Mouse (Mus musculus) ES-CJ7 (cell line): Measurements from ENCODE around the gene Sidt1.

Source experiments
- DNase-seq: peaks from one replicate; pipeline ENCODE4 v3.0.0; 2011; ENCODE audit warnings: low read depth, low spot score

The Sidt1 gene

GRCm38 (mm10) chr16:44303822-44304221 lies 29.2 kb downstream of the Sidt1 start:
- no peak for DNase-seq

- no peak for DNase-seq
Observed at GRCm38 (mm10) chr16:44302126-44302892, 30.7 kb downstream of the Sidt1 start.

- peak; percentile 77 for DNase-seq
Observed at GRCm38 (mm10) chr16:44299438-44300093, 33.4 kb downstream of the Sidt1 start.

GRCm38 (mm10) chr16:44293960-44294359 lies 39.0 kb downstream of the Sidt1 start:
- DNase-seq, result no peak

- DNase-seq, result peak; percentile 28
Observed at GRCm38 (mm10) chr16:44292681-44293080, 40.3 kb downstream of the Sidt1 start.

GRCm38 (mm10) chr16:44289004-44289648 lies 43.9 kb downstream of the Sidt1 start:
- no peak for DNase-seq

GRCm38 (mm10) chr16:44287356-44287950 lies 45.5 kb downstream of the Sidt1 start:
- no peak for DNase-seq

GRCm38 (mm10) chr16:44282614-44283325 lies 50.2 kb downstream of the Sidt1 start:
- no peak for DNase-seq

- no peak for DNase-seq
Observed at GRCm38 (mm10) chr16:44282036-44282435, 51.0 kb downstream of the Sidt1 start.

- peak; percentile 91 for DNase-seq
Observed at GRCm38 (mm10) chr16:44280806-44281205, 52.2 kb downstream of the Sidt1 start.

GRCm38 (mm10) chr16:44277212-44277611 lies 55.8 kb downstream of the Sidt1 start:
- no peak for DNase-seq

- DNase-seq, result no peak
Observed at GRCm38 (mm10) chr16:44271371-44272038, 61.5 kb downstream of the Sidt1 start.

GRCm38 (mm10) chr16:44270606-44271005 lies 62.4 kb downstream of the Sidt1 start:
- no peak for DNase-seq

GRCm38 (mm10) chr16:44269578-44269977 lies 63.4 kb downstream of the Sidt1 start:
- no peak for DNase-seq

GRCm38 (mm10) chr16:44268541-44269215 lies 64.3 kb downstream of the Sidt1 start:
- DNase-seq, result no peak

- no peak for DNase-seq
Observed at GRCm38 (mm10) chr16:44265562-44265961, 67.4 kb downstream of the Sidt1 start.

GRCm38 (mm10) chr16:44264916-44265315 lies 68.1 kb downstream of the Sidt1 start:
- DNase-seq, result no peak

- DNase-seq, result no peak
Observed at GRCm38 (mm10) chr16:44257476-44257875, 75.5 kb downstream of the Sidt1 start.

- DNase-seq, result no peak
Observed at GRCm38 (mm10) chr16:44254698-44255097, 78.3 kb downstream of the Sidt1 start.
